24 mouse cellular contexts compared by ENCODE assay signal in genomic region chr4:110270046-110270445, GRCm38 (mm10).
A peak's percentile ranks its signal among the peaks of the same experiment; 100 is the strongest.
DNase-seq lines count a peak whose midpoint lies in the region; ATAC-seq and TF ChIP-seq lines count a peak whose summit lies in the region.
"Had no signal": no experiment of that assay in that cellular context is flagged by ENCODE, and none has a peak within 500 bp of the region (broad histone marks: within the 10 kb centered on the region; RNA-seq: fewer than 3 reads in every experiment).

No protein-coding gene starts in this region.

- no peak overlapping the region for H3K4me3 ChIP-seq in kidney, postnatal 0 days (replicated peaks; ENCODE audit: low read depth, low read length)
- no peak overlapping the region for H3K4me3 ChIP-seq in kidney, embryonic 15.5 days (replicated peaks)
- no peak overlapping the region for H3K4me3 ChIP-seq in midbrain, embryonic 11.5 days (ENCODE audit: low read depth, low read length)
- no peak overlapping the region for H3K4me3 ChIP-seq in midbrain, embryonic 16.5 days (ENCODE audit: low read depth, low read length)
- H3K4me3 ChIP-seq: embryonic facial prominence, embryonic 10.5 days; embryonic facial prominence, embryonic 12.5 days; forebrain, embryonic 13.5 days; forebrain, embryonic 15.5 days had no signal

- H3K4me2 ChIP-seq in kidney, postnatal 0 days (ENCODE audit: low read length) = no peak overlapping the region
- H3K4me2 ChIP-seq in kidney, embryonic 15.5 days = no peak overlapping the region
- no peak overlapping the region for H3K4me2 ChIP-seq in midbrain, embryonic 11.5 days
- H3K4me2 ChIP-seq in midbrain, embryonic 16.5 days (ENCODE audit: low read length) = no peak overlapping the region
- H3K4me2 ChIP-seq: embryonic facial prominence, embryonic 12.5 days; forebrain, embryonic 13.5 days; forebrain, embryonic 15.5 days had no signal

- no peaks in the 10 kb centered on the region for H3K27me3 ChIP-seq in kidney, postnatal 0 days (ENCODE audit: insufficient read depth, low read length)
- no peaks in the 10 kb centered on the region for H3K27me3 ChIP-seq in kidney, embryonic 15.5 days
- no peaks in the 10 kb centered on the region for H3K27me3 ChIP-seq in midbrain, embryonic 11.5 days (ENCODE audit: control insufficient read depth, insufficient read depth, low read length)
- H3K27me3 ChIP-seq in midbrain, embryonic 16.5 days (ENCODE audit: control insufficient read depth, insufficient read depth, low read depth, low read length) = no peaks in the 10 kb centered on the region
- H3K27me3 ChIP-seq: embryonic facial prominence, embryonic 12.5 days; forebrain, embryonic 13.5 days; forebrain, embryonic 15.5 days had no signal

- ATAC-seq in kidney, postnatal 0 days (replicated peaks; ENCODE audit: low FRiP score, low read depth) = no peak
- no peak for ATAC-seq in kidney, embryonic 15.5 days (replicated peaks; ENCODE audit: low FRiP score)
- no peak for ATAC-seq in midbrain, embryonic 11.5 days (ENCODE audit: low FRiP score)
- ATAC-seq in midbrain, embryonic 16.5 days = no peak
- ATAC-seq: activated CD4-positive, CD25-positive, alpha-beta regulatory T cell, adult 4 months; CD4-positive, CD25-positive, alpha-beta regulatory T cell, adult 4 months; forebrain, embryonic 13.5 days; forebrain, embryonic 15.5 days; forebrain, postnatal 0 days; Patski had no signal

- 23% methylated on average over 4 of the region's 4 CpGs for WGBS in kidney, postnatal 0 days
- 31% methylated on average over 4 of the region's 4 CpGs for WGBS in kidney, embryonic 15.5 days
- WGBS in midbrain, embryonic 11.5 days = 34% methylated on average over 4 of the region's 4 CpGs
- WGBS in midbrain, embryonic 16.5 days = 39% methylated on average over 4 of the region's 4 CpGs

- no peak overlapping the region for H3K9ac ChIP-seq in kidney, postnatal 0 days (ENCODE audit: low read depth, low read length)
- no peak overlapping the region for H3K9ac ChIP-seq in kidney, embryonic 15.5 days
- H3K9ac ChIP-seq in midbrain, embryonic 11.5 days (ENCODE audit: low read length) = no peak overlapping the region
- H3K9ac ChIP-seq in midbrain, embryonic 16.5 days (ENCODE audit: low read depth, low read length) = no peak overlapping the region
- H3K9ac ChIP-seq: embryonic facial prominence, embryonic 12.5 days; forebrain, embryonic 13.5 days; forebrain, embryonic 15.5 days; forebrain, postnatal 0 days had no signal

- H3K4me1 ChIP-seq in kidney, postnatal 0 days (replicated peaks; ENCODE audit: insufficient read depth, low read length) = no peaks in the 10 kb centered on the region
- H3K4me1 ChIP-seq in kidney, embryonic 15.5 days = no peaks in the 10 kb centered on the region
- H3K4me1 ChIP-seq in midbrain, embryonic 11.5 days (ENCODE audit: control insufficient read depth, insufficient read depth, low read length) = no peaks in the 10 kb centered on the region
- peaks cover under 1% of the 10 kb centered on the region; the same call in 1 of the 2 replicates for H3K4me1 ChIP-seq in midbrain, embryonic 16.5 days (ENCODE audit: control insufficient read depth, insufficient read depth, low read length)
- H3K4me1 ChIP-seq: embryonic facial prominence, embryonic 12.5 days had no signal

- TF ChIP-seq CTCF in kidney, postnatal 0 days (IDR thresholded peaks at IDR 0.05; ENCODE audit: low read depth) = no peak

- no peaks in the 10 kb centered on the region for H3K36me3 ChIP-seq in kidney, postnatal 0 days (ENCODE audit: insufficient read depth, low read length)
- no peaks in the 10 kb centered on the region for H3K36me3 ChIP-seq in kidney, embryonic 15.5 days
- H3K36me3 ChIP-seq in midbrain, embryonic 11.5 days (ENCODE audit: control insufficient read depth, insufficient read depth, low read length) = no peaks in the 10 kb centered on the region
- no peaks in the 10 kb centered on the region for H3K36me3 ChIP-seq in midbrain, embryonic 16.5 days (ENCODE audit: control insufficient read depth, insufficient read depth, low read length)
- H3K36me3 ChIP-seq: embryonic facial prominence, embryonic 10.5 days; embryonic facial prominence, embryonic 12.5 days; G1E had no signal

- no peaks in the 10 kb centered on the region for H3K9me3 ChIP-seq in kidney, postnatal 0 days (replicated peaks; ENCODE audit: low read length)
- no peaks in the 10 kb centered on the region for H3K9me3 ChIP-seq in kidney, embryonic 15.5 days (replicated peaks)
- no peaks in the 10 kb centered on the region for H3K9me3 ChIP-seq in midbrain, embryonic 11.5 days (ENCODE audit: control insufficient read depth, low read length)
- H3K9me3 ChIP-seq in midbrain, embryonic 16.5 days (replicated peaks; ENCODE audit: control insufficient read depth, low read length, poor library complexity, severe bottlenecking) = no peaks in the 10 kb centered on the region
- H3K9me3 ChIP-seq: embryonic facial prominence, embryonic 10.5 days; embryonic facial prominence, embryonic 12.5 days; forebrain, embryonic 13.5 days; forebrain, embryonic 15.5 days had no signal

- H3K27ac ChIP-seq in kidney, postnatal 0 days = no peak overlapping the region
- no peak overlapping the region for H3K27ac ChIP-seq in kidney, embryonic 15.5 days
- no peak overlapping the region for H3K27ac ChIP-seq in midbrain, embryonic 11.5 days (ENCODE audit: low read depth, low read length)
- no peak overlapping the region for H3K27ac ChIP-seq in midbrain, embryonic 16.5 days (ENCODE audit: low read length)
- H3K27ac ChIP-seq: embryonic facial prominence, embryonic 10.5 days; embryonic facial prominence, embryonic 12.5 days; forebrain, embryonic 13.5 days; forebrain, embryonic 15.5 days had no signal

- DNase-seq in embryo, embryonic 10 days (ENCODE audit: low spot score) = peak; percentile 61
- DNase-seq in embryo, embryonic 11 days = no peak
- peak; percentile 25 for DNase-seq in kidney, postnatal 0 days (ENCODE audit: low spot score)
- DNase-seq in midbrain, embryonic 11.5 days (ENCODE audit: low spot score, missing footprints) = peak; percentile 49
- DNase-seq: adrenal gland, adult 8-10 months; adrenal gland, postnatal 14 days; adrenal gland, postnatal 36 days; B cell, adult 2 months; cerebellum, adult 11-12 months; cerebellum, adult 2 months; cerebellum, adult 9-10 months; cerebellum, postnatal 10 days; cerebellum, postnatal 25 days; forebrain, postnatal 0 days had no signal
